Mouse (Mus musculus) forelimb bud, embryonic 11.5 days (tissue): ENCODE results near the gene Sike1.

Experiments
- DNase-seq: peaks from one replicate; pipeline ENCODE4 v3.0.0-alpha.2; 2012; ENCODE audit warnings: low read depth, low spot score

Sike1 gene

DNA sequence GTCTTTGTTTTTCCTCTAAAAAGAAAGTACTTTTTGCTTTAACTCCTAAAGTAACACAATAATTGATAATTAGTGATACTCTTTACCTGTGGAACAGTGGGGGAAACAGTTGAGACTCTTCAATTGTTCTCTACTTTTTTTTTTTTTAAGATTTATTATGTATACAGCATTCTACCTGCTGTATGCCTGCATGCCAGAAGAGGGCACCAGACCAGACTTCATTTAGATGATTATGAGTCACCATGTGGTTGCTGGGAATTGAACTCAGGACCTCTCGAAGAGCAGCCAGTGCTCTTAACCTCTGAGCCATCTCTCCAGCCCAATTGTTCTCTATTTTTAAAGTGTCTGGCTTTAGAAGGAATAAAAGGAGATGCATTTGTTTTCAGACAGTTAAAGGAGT is 30.7 kb downstream of the Sike1 start:
- DNase-seq, result no peak

DNA sequence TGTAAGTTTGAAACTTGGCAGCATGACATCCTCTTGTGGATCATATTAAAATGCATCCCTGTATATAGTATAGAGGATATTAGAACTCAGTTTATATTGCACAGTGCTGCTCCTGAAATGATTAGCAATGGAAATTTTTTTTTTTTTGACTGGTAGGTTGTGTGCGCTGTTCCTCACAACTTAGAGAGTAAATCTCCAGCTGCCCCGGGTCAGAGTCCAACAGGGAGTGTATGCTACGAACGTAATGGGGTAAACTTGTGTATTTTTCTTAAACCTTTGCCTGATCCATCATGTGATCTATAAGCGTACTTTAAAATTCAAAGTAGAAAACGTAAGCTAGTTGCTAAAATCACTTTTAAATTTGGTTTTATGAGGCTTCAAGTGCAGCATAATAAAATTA is 44.8 kb downstream of the Sike1 start:
- no peak for DNase-seq

DNA sequence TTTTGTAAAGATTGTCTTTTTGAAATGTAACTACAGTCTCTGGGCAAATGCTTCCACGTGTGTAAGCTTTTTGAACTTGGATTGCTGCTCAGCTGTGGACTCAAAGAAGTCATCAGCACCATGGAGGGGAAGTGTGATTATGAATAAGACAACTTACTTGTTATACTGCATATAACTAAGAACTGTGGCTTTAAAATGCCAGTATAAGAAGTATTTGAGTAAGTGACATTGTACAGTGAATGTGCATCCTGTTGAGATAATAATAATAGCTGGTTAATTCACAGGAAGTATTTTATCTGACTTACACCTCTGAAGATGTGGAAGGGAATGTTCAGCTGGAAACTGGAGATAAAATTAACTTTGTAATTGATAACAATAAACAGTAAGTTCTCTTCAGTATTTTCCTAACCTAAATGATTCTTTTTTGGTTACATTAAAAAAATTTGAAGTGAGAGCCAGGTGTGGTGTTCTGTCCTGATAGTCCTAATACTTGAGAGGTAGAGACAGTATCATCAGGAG is 45.4 kb downstream of the Sike1 start:
- no peak for DNase-seq

DNA sequence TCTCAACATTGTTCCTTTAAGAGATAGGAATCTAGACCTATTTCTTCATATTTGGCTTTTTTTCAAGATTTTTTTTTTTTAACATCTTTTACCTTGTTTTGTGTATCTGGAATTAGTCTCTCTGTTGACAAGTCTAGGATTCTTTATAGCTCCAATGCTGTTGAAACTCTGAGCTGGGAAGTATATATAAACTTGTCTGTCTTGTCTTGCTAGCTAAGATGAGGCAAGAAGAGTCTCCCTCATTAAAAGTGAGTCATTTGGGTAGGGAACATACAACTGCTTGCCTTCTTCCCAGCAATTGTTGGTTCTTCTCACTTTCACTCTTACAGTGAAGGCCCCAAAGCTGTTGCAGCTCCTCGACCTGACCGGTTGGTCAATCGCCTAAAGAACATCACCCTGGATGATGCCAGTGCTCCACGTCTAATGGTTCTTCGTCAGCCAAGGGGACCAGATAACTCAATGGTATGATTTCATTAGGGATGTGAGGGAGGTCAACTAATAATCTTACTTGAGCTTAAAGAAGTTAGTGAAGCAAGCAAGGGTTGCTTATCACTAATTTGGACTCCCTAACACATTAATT is 60.6 kb downstream of the Sike1 start:
- no peak for DNase-seq

DNA sequence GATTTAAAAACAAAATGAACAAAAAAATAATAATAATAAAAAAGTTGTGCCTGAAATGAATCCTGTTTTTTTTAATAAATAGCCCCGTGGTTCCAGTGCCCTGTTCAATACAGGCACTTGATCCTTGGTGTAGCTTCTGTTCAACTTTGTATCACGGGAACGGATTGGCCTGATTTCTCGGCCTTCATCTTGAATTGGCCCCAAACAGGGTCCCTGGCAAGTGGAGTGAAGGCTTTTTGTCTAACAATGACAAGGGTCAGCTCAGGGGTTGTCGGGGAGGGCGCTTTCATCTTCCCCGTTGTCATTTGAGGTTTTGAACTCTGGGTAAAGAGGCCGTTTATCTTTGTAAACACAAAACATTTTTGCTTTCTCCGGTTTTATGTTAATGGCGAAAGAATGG is 62.2 kb downstream of the Sike1 start:
- no peak for DNase-seq
